Mouse (Mus musculus): ENCODE measurements at regions not wholly inside any gene's neighbourhood (a gene's known extent, or its start where the extent isn't known, plus 50 kb on each side); places are given as distances from the start of the nearest gene placed in this dataset.

DNA sequence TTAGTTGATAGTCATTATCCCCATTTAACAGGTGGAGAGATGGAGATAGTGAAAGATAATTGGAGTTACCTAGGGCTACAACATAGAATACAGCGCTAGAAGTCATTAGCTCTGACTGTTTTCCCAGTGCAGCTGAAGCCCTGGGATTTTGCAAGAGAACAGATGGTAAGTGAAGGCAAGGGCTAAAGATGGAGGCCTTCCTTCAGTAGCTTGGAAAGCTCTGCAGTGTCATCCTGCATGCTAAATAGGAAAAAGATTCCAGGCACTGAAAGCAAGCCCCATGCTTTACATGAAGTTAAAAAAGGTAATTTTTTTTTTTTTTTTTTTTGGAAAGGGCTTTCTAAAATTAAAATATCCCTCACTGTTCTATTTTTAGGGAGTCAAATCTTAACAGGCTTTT is 477.2 kb upstream of the Syt1 start (continued):
- TF ChIP-seq CHD1 (IDR thresholded peaks at IDR 0.05; ENCODE audit: low read depth, low read length) (no peak), MAX (IDR thresholded peaks at IDR 0.05; ENCODE audit: low read length) (no peak), RAD21 (IDR thresholded peaks at IDR 0.05; ENCODE audit: low read depth, low read length) (no peak)

DNA sequence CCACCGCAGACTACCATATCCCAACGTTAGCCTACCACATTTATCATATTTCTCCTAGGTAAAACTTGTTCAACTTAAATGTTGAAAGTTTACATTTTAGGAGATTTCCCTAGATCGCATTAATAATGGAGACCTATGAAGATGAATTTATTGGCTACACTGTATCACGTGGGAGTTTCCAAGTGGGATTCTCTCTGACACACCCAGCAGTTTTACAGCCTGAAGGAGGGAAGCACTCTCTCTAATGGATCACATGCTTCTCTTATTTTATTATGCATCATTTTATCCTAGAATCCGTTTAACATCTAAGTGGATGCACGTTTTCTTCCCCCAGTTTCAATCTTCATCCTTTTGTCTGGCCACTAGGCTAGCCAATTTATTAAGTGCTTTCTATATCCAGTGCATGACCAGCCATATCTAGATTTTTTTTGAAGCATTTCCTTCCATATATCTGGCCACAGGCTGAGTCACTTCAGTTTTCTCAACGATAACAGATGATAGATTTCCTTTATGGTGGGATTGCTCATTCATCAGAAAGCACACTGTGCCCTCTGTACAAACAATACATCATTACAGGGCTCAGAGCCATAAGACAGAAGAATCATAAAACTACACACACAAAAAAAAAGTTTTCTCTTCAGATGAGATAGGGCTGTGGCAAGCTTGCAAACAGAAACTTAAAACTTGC is 476.3 kb upstream of the Syt1 start:
- H3K36me3 ChIP-seq (ENCODE audit: control insufficient read depth in 1 of 2, insufficient read depth in 2 of 2, low read length in 2 of 2): no peaks in the 10 kb centered on the region
- H3K27me3 ChIP-seq (ENCODE audit: control insufficient read depth in 1 of 2, insufficient read depth in 2 of 2, low read length in 2 of 2): no peaks in the 10 kb centered on the region
- TF ChIP-seq MYB (IDR thresholded peaks at IDR 0.05; ENCODE audit: low read depth, low read length) (no peak), KAT2A (conservative IDR thresholded peaks at IDR 0.05; ENCODE audit: low read depth, low read length) (no peak)
- no peak overlapping the region for H3K27ac ChIP-seq (ENCODE audit: control insufficient read depth, low read depth, low read length)
- DNase-seq (ENCODE audit: low read depth, low spot score): no peak
- H3K4me1 ChIP-seq (ENCODE audit: control insufficient read depth in 1 of 2, insufficient read depth in 2 of 2, low read length in 2 of 2): no peaks in the 10 kb centered on the region
- H3K4me3 ChIP-seq (ENCODE audit: control insufficient read depth in 1 of 2, insufficient read depth in 1 of 2, low read depth in 2 of 2, low read length in 2 of 2): no peak overlapping the region
- no peaks in the 10 kb centered on the region for H3K9me3 ChIP-seq (replicated peaks; ENCODE audit: insufficient read depth, low read length)
- H3K79me2 ChIP-seq (ENCODE audit: control insufficient read depth, insufficient read depth, low read length, poor library complexity): no peaks in the 10 kb centered on the region
- no peak overlapping the region for H3K9ac ChIP-seq (ENCODE audit: control insufficient read depth, low read depth, low read length, poor library complexity, severe bottlenecking)

DNA sequence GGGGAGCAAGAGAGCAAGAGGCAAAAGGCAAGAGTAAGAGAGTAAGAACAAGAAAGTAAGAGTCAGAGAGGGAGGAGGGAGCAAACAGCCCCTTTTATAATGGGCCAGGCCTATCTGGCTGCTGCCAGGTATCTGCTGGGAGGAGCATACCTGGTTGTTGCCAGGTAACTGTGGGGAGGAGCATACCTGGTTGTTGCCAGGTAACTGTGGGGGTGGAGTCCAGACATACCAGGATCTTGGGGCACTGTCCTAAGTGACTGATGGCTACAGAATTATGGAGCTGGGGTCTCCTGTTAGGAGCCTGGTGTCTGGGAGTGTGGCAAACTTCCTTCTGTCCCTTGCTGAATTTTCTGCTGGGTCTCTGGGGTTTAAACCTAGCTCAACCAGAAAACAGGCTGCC is 469.8 kb upstream of the Syt1 start:
- TF ChIP-seq CHD1 (IDR thresholded peaks at IDR 0.05; ENCODE audit: low read depth, low read length) (no peak), CHD2 (IDR thresholded peaks at IDR 0.05; ENCODE audit: low read length) (no peak), UBTF (IDR thresholded peaks at IDR 0.05; ENCODE audit: borderline replicate concordance, insufficient read depth, low read depth, low read length) (no peak), ZKSCAN1 (IDR thresholded peaks at IDR 0.05; ENCODE audit: low read depth, low read length) (no peak), MAZ (IDR thresholded peaks at IDR 0.05; ENCODE audit: low read depth, low read length) (no peak), TAL1 (IDR thresholded peaks at IDR 0.05; ENCODE audit: low read length) (no peak), MAFK (IDR thresholded peaks at IDR 0.05; ENCODE audit: borderline replicate concordance, low read depth, low read length) (no peak), KAT2A (conservative IDR thresholded peaks at IDR 0.05; ENCODE audit: low read depth, low read length) (no peak), GABPA (IDR thresholded peaks at IDR 0.05; ENCODE audit: low read depth, low read length) (no peak), RAD21 (IDR thresholded peaks at IDR 0.05; ENCODE audit: low read depth, low read length) (no peak), HCFC1 (IDR thresholded peaks at IDR 0.05; ENCODE audit: low read depth, low read length) (no peak), ZMIZ1 (IDR thresholded peaks at IDR 0.05; ENCODE audit: low read depth, low read length) (no peak), E2F4 (IDR thresholded peaks at IDR 0.05; ENCODE audit: borderline replicate concordance, low read depth, low read length) (no peak), MEF2A (IDR thresholded peaks at IDR 0.05; ENCODE audit: extremely low read depth, insufficient replicate concordance, low read depth, low read length, poor library complexity, severe bottlenecking) (no peak), USF1 (IDR thresholded peaks at IDR 0.05; ENCODE audit: low read depth, low read length) (no peak), MAX (IDR thresholded peaks at IDR 0.05; ENCODE audit: low read length) (no peak), MYB (IDR thresholded peaks at IDR 0.05; ENCODE audit: low read depth, low read length) (no peak), TCF12 (IDR thresholded peaks at IDR 0.05; ENCODE audit: low read depth, low read length) (no peak), POLR2A (IDR thresholded peaks at IDR 0.05; ENCODE audit: control insufficient read depth in 1 of 2, insufficient read depth in 1 of 2, low read depth in 1 of 2, low read length in 2 of 2, poor library complexity in 1 of 2) (no peak)
- no peak for DNase-seq (ENCODE audit: low read depth, low spot score)
- no peaks in the 10 kb centered on the region for H3K27me3 ChIP-seq (ENCODE audit: control insufficient read depth in 1 of 2, insufficient read depth in 2 of 2, low read length in 2 of 2)
- H3K79me2 ChIP-seq (ENCODE audit: control insufficient read depth, insufficient read depth, low read length, poor library complexity): no peaks in the 10 kb centered on the region
- no peak overlapping the region for H3K9ac ChIP-seq (ENCODE audit: control insufficient read depth, low read depth, low read length, poor library complexity, severe bottlenecking)
- no peak overlapping the region for H3K27ac ChIP-seq (ENCODE audit: control insufficient read depth, low read depth, low read length)
- no peak overlapping the region for H3K4me3 ChIP-seq (ENCODE audit: control insufficient read depth in 1 of 2, insufficient read depth in 1 of 2, low read depth in 2 of 2, low read length in 2 of 2)
- no peaks in the 10 kb centered on the region for H3K9me3 ChIP-seq (replicated peaks; ENCODE audit: insufficient read depth, low read length)
- no peaks in the 10 kb centered on the region for H3K4me1 ChIP-seq (ENCODE audit: control insufficient read depth in 1 of 2, insufficient read depth in 2 of 2, low read length in 2 of 2)
- H3K36me3 ChIP-seq (ENCODE audit: control insufficient read depth in 1 of 2, insufficient read depth in 2 of 2, low read length in 2 of 2): no peaks in the 10 kb centered on the region

All from MEL (cell line).